Mouse (Mus musculus): ENCODE data around the gene St6galnac3. TPM values are rescaled to one million over a fixed set of nuclear protein-coding genes. Genes with fewer than 3 reads are reported as not detected.
A peak's percentile ranks its signal among the peaks of the same experiment; 100 is the strongest.

Gene St6galnac3
- polyA plus RNA-seq, 1 experiment: 15.6 TPM

GRCm38 (mm10) chr3:153684909-153685308 lies 40.1 kb downstream of the St6galnac3 start:
- no peak for TF ChIP-seq POLR2A (IDR thresholded peaks at IDR 0.05; ENCODE audit: borderline replicate concordance, extremely low read depth, insufficient read depth, insufficient read length, poor library complexity, severe bottlenecking)
- no peak for TF ChIP-seq CTCF (IDR thresholded peaks at IDR 0.05; ENCODE audit: borderline replicate concordance, extremely low read depth, insufficient read depth, insufficient read length)
- no peak for DNase-seq (ENCODE audit: low read depth)

GRCm38 (mm10) chr3:153682303-153682702 lies 42.7 kb downstream of the St6galnac3 start:
- DNase-seq (ENCODE audit: low read depth): no peak
- no peak for TF ChIP-seq POLR2A (IDR thresholded peaks at IDR 0.05; ENCODE audit: borderline replicate concordance, extremely low read depth, insufficient read depth, insufficient read length, poor library complexity, severe bottlenecking)
- no peak for TF ChIP-seq CTCF (IDR thresholded peaks at IDR 0.05; ENCODE audit: borderline replicate concordance, extremely low read depth, insufficient read depth, insufficient read length)

GRCm38 (mm10) chr3:153681720-153682119 lies 43.3 kb downstream of the St6galnac3 start:
- DNase-seq (ENCODE audit: low read depth): no peak
- TF ChIP-seq CTCF (IDR thresholded peaks at IDR 0.05; ENCODE audit: borderline replicate concordance, extremely low read depth, insufficient read depth, insufficient read length): no peak

- no peak for TF ChIP-seq POLR2A (IDR thresholded peaks at IDR 0.05; ENCODE audit: borderline replicate concordance, extremely low read depth, insufficient read depth, insufficient read length, poor library complexity, severe bottlenecking)
- no peak for TF ChIP-seq CTCF (IDR thresholded peaks at IDR 0.05; ENCODE audit: borderline replicate concordance, extremely low read depth, insufficient read depth, insufficient read length)
- DNase-seq (ENCODE audit: low read depth): peak; percentile 61
Measured at GRCm38 (mm10) chr3:153675832-153676231, 49.1 kb downstream of the St6galnac3 start.

- peak; percentile 37 for DNase-seq (ENCODE audit: low read depth)
- TF ChIP-seq POLR2A (IDR thresholded peaks at IDR 0.05; ENCODE audit: borderline replicate concordance, extremely low read depth, insufficient read depth, insufficient read length, poor library complexity, severe bottlenecking): no peak
- TF ChIP-seq CTCF (IDR thresholded peaks at IDR 0.05; ENCODE audit: borderline replicate concordance, extremely low read depth, insufficient read depth, insufficient read length): peak; percentile 49
Measured at GRCm38 (mm10) chr3:153675073-153675472, 49.9 kb downstream of the St6galnac3 start.

GRCm38 (mm10) chr3:153674359-153674758 lies 50.6 kb downstream of the St6galnac3 start:
- DNase-seq (ENCODE audit: low read depth): no peak
- TF ChIP-seq CTCF (IDR thresholded peaks at IDR 0.05; ENCODE audit: borderline replicate concordance, extremely low read depth, insufficient read depth, insufficient read length) (no peak), POLR2A (IDR thresholded peaks at IDR 0.05; ENCODE audit: borderline replicate concordance, extremely low read depth, insufficient read depth, insufficient read length, poor library complexity, severe bottlenecking) (no peak)

GRCm38 (mm10) chr3:153673451-153673850 lies 51.5 kb downstream of the St6galnac3 start:
- no peak for DNase-seq (ENCODE audit: low read depth)
- TF ChIP-seq POLR2A (IDR thresholded peaks at IDR 0.05; ENCODE audit: borderline replicate concordance, extremely low read depth, insufficient read depth, insufficient read length, poor library complexity, severe bottlenecking): no peak
- no peak for TF ChIP-seq CTCF (IDR thresholded peaks at IDR 0.05; ENCODE audit: borderline replicate concordance, extremely low read depth, insufficient read depth, insufficient read length)

GRCm38 (mm10) chr3:153670953-153671674 lies 53.9 kb downstream of the St6galnac3 start:
- DNase-seq (ENCODE audit: low read depth): no peak

GRCm38 (mm10) chr3:153669737-153670435 lies 55.1 kb downstream of the St6galnac3 start:
- DNase-seq (ENCODE audit: low read depth): no peak
- TF ChIP-seq CTCF (IDR thresholded peaks at IDR 0.05; ENCODE audit: borderline replicate concordance, extremely low read depth, insufficient read depth, insufficient read length) (no peak), POLR2A (IDR thresholded peaks at IDR 0.05; ENCODE audit: borderline replicate concordance, extremely low read depth, insufficient read depth, insufficient read length, poor library complexity, severe bottlenecking) (no peak)

More at GRCm38 (mm10) chr3:153670953-153671674, 53.9 kb downstream of the St6galnac3 start:
- TF ChIP-seq CTCF (IDR thresholded peaks at IDR 0.05; ENCODE audit: borderline replicate concordance, extremely low read depth, insufficient read depth, insufficient read length): no peak
- TF ChIP-seq POLR2A (IDR thresholded peaks at IDR 0.05; ENCODE audit: borderline replicate concordance, extremely low read depth, insufficient read depth, insufficient read length, poor library complexity, severe bottlenecking): no peak

GRCm38 (mm10) chr3:153669329-153669728 lies 55.6 kb downstream of the St6galnac3 start:
- DNase-seq (ENCODE audit: low read depth): no peak
- TF ChIP-seq POLR2A (IDR thresholded peaks at IDR 0.05; ENCODE audit: borderline replicate concordance, extremely low read depth, insufficient read depth, insufficient read length, poor library complexity, severe bottlenecking): no peak
- TF ChIP-seq CTCF (IDR thresholded peaks at IDR 0.05; ENCODE audit: borderline replicate concordance, extremely low read depth, insufficient read depth, insufficient read length): no peak

- DNase-seq (ENCODE audit: low read depth): no peak
- TF ChIP-seq POLR2A (IDR thresholded peaks at IDR 0.05; ENCODE audit: borderline replicate concordance, extremely low read depth, insufficient read depth, insufficient read length, poor library complexity, severe bottlenecking) (no peak), CTCF (IDR thresholded peaks at IDR 0.05; ENCODE audit: borderline replicate concordance, extremely low read depth, insufficient read depth, insufficient read length) (no peak)
Measured at GRCm38 (mm10) chr3:153668447-153669290, 56.3 kb downstream of the St6galnac3 start.
